Mouse (Mus musculus): ENCODE measurements around the gene Lcn12. TPM values are rescaled to one million over a fixed set of nuclear protein-coding genes. Genes with fewer than 3 reads are reported as not detected.
A peak's percentile ranks its signal among the peaks of the same experiment; 100 is the strongest.

The Lcn12 gene
- polyA plus RNA-seq, 1 experiment from 2014 or later = not detected

GRCm38 (mm10) chr2:25482969-25483368 lies 10.7 kb downstream of the Lcn12 start:
- ATAC-seq (ENCODE audit: low FRiP score) = no peak
- 22% methylated on average over 7 of the region's 7 CpGs for WGBS

GRCm38 (mm10) chr2:25480541-25480940 lies 13.2 kb downstream of the Lcn12 start:
- 82% methylated on average over 1 of the region's 1 CpGs for WGBS
- Histone ChIP-seq H3K27ac (ENCODE audit: low read depth, low read length) (no peak overlapping the region), H3K4me3 (ENCODE audit: low read depth, low read length) (no peak overlapping the region), H3K4me2 (no peak overlapping the region), H3K4me1 (ENCODE audit: control insufficient read depth, insufficient read depth, low read length) (no peaks in the 10 kb centered on the region), H3K36me3 (ENCODE audit: control insufficient read depth, insufficient read depth, low read length) (no peaks in the 10 kb centered on the region), H3K27me3 (ENCODE audit: control insufficient read depth, insufficient read depth, low read length) (no peaks in the 10 kb centered on the region), H3K9me3 (ENCODE audit: control insufficient read depth, low read length) (no peaks in the 10 kb centered on the region), H3K9ac (ENCODE audit: low read length) (no peak overlapping the region)
- ATAC-seq (ENCODE audit: low FRiP score) (no peak), DNase-seq (ENCODE audit: low spot score, missing footprints) (no peak)

More at GRCm38 (mm10) chr2:25482969-25483368, 10.7 kb downstream of the Lcn12 start:
- Histone ChIP-seq H3K9me3 (ENCODE audit: control insufficient read depth, low read length) (no peaks in the 10 kb centered on the region), H3K4me3 (ENCODE audit: low read depth, low read length) (no peak overlapping the region), H3K27ac (ENCODE audit: low read depth, low read length) (no peak overlapping the region), H3K4me2 (no peak overlapping the region), H3K27me3 (ENCODE audit: control insufficient read depth, insufficient read depth, low read length) (no peaks in the 10 kb centered on the region), H3K4me1 (ENCODE audit: control insufficient read depth, insufficient read depth, low read length) (no peaks in the 10 kb centered on the region), H3K36me3 (ENCODE audit: control insufficient read depth, insufficient read depth, low read length) (no peaks in the 10 kb centered on the region), H3K9ac (ENCODE audit: low read length) (no peak overlapping the region)
- no peak for DNase-seq (ENCODE audit: low spot score, missing footprints)

- ATAC-seq (ENCODE audit: low FRiP score) (no peak), DNase-seq (ENCODE audit: low spot score, missing footprints) (no peak)
- Histone ChIP-seq H3K36me3 (ENCODE audit: control insufficient read depth, insufficient read depth, low read length) (no peaks in the 10 kb centered on the region), H3K9me3 (ENCODE audit: control insufficient read depth, low read length) (no peaks in the 10 kb centered on the region), H3K9ac (ENCODE audit: low read length) (no peak overlapping the region), H3K4me2 (no peak overlapping the region), H3K27ac (ENCODE audit: low read depth, low read length) (no peak overlapping the region), H3K4me3 (ENCODE audit: low read depth, low read length) (no peak overlapping the region), H3K27me3 (ENCODE audit: control insufficient read depth, insufficient read depth, low read length) (no peaks in the 10 kb centered on the region), H3K4me1 (ENCODE audit: control insufficient read depth, insufficient read depth, low read length) (no peaks in the 10 kb centered on the region)
- 79% methylated on average over 10 of the region's 10 CpGs for WGBS
Measured at GRCm38 (mm10) chr2:25479551-25480311, 14.0 kb downstream of the Lcn12 start.

- Histone ChIP-seq H3K9me3 (ENCODE audit: control insufficient read depth, low read length) (no peaks in the 10 kb centered on the region), H3K4me1 (ENCODE audit: control insufficient read depth, insufficient read depth, low read length) (no peaks in the 10 kb centered on the region), H3K9ac (ENCODE audit: low read length) (no peak overlapping the region), H3K27me3 (ENCODE audit: control insufficient read depth, insufficient read depth, low read length) (no peaks in the 10 kb centered on the region), H3K4me2 (no peak overlapping the region), H3K4me3 (ENCODE audit: low read depth, low read length) (no peak overlapping the region), H3K36me3 (ENCODE audit: control insufficient read depth, insufficient read depth, low read length) (no peaks in the 10 kb centered on the region), H3K27ac (ENCODE audit: low read depth, low read length) (no peak overlapping the region)
- DNase-seq (ENCODE audit: low spot score, missing footprints) = no peak
- no peak for ATAC-seq (ENCODE audit: low FRiP score)
- 93% methylated on average over 3 of the region's 3 CpGs for WGBS
Measured at GRCm38 (mm10) chr2:25477967-25478675, 15.6 kb downstream of the Lcn12 start.

GRCm38 (mm10) chr2:25477541-25477940 lies 16.2 kb downstream of the Lcn12 start:
- 91% methylated on average over 8 of the region's 8 CpGs for WGBS
- no peak overlapping the region for H3K27ac ChIP-seq (ENCODE audit: low read depth, low read length)
- no peaks in the 10 kb centered on the region for H3K27me3 ChIP-seq (ENCODE audit: control insufficient read depth, insufficient read depth, low read length)
- no peak overlapping the region for H3K9ac ChIP-seq (ENCODE audit: low read length)
- no peaks in the 10 kb centered on the region for H3K4me1 ChIP-seq (ENCODE audit: control insufficient read depth, insufficient read depth, low read length)
- DNase-seq (ENCODE audit: low spot score, missing footprints) (peak; percentile 51), ATAC-seq (ENCODE audit: low FRiP score) (no peak)
- H3K4me3 ChIP-seq (ENCODE audit: low read depth, low read length) = no peak overlapping the region
- no peaks in the 10 kb centered on the region for H3K9me3 ChIP-seq (ENCODE audit: control insufficient read depth, low read length)
- no peak overlapping the region for H3K4me2 ChIP-seq
- H3K36me3 ChIP-seq (ENCODE audit: control insufficient read depth, insufficient read depth, low read length) = no peaks in the 10 kb centered on the region

- Histone ChIP-seq H3K27me3 (ENCODE audit: control insufficient read depth, insufficient read depth, low read length) (no peaks in the 10 kb centered on the region), H3K9ac (ENCODE audit: low read length) (no peak overlapping the region), H3K36me3 (ENCODE audit: control insufficient read depth, insufficient read depth, low read length) (no peaks in the 10 kb centered on the region), H3K9me3 (ENCODE audit: control insufficient read depth, low read length) (no peaks in the 10 kb centered on the region), H3K4me3 (ENCODE audit: low read depth, low read length) (no peak overlapping the region), H3K4me2 (no peak overlapping the region), H3K4me1 (ENCODE audit: control insufficient read depth, insufficient read depth, low read length) (no peaks in the 10 kb centered on the region), H3K27ac (ENCODE audit: low read depth, low read length) (no peak overlapping the region)
- WGBS = 70% methylated on average over 2 of the region's 2 CpGs
- DNase-seq (ENCODE audit: low spot score, missing footprints) (peak; percentile 37), ATAC-seq (ENCODE audit: low FRiP score) (no peak)
Measured at GRCm38 (mm10) chr2:25472550-25472949, 21.2 kb downstream of the Lcn12 start.

GRCm38 (mm10) chr2:25469969-25470368 lies 23.7 kb downstream of the Lcn12 start, which contains the start of gene Ptgds:
Gene Ptgds (minus strand): TSS chr2:25470046.
- 68% methylated on average over 6 of the region's 6 CpGs for WGBS
- peaks cover 5% of the 10 kb centered on the region; the same call in 1 of the 2 replicates for H3K4me1 ChIP-seq (ENCODE audit: control insufficient read depth, insufficient read depth, low read length)
- no peak within 1 kb of the TSS for H3K4me2 ChIP-seq
- DNase-seq (ENCODE audit: low spot score, missing footprints) (no peak), ATAC-seq (ENCODE audit: low FRiP score) (no peak)
- H3K4me3 ChIP-seq (ENCODE audit: low read depth, low read length) = no peak within 1 kb of the TSS
- no peaks in the 10 kb centered on the region for H3K9me3 ChIP-seq (ENCODE audit: control insufficient read depth, low read length)
- no peaks in the 10 kb centered on the region for H3K36me3 ChIP-seq (ENCODE audit: control insufficient read depth, insufficient read depth, low read length)
- H3K27ac ChIP-seq (ENCODE audit: low read depth, low read length) = no peak within 1 kb of the TSS
- H3K9ac ChIP-seq (ENCODE audit: low read length) = no peak within 1 kb of the TSS
- no peaks in the 10 kb centered on the region for H3K27me3 ChIP-seq (ENCODE audit: control insufficient read depth, insufficient read depth, low read length)

GRCm38 (mm10) chr2:25468962-25469915 lies 24.5 kb downstream of the Lcn12 start:
- peaks cover 5% of the 10 kb centered on the region; the same call in 1 of the 2 replicates for H3K4me1 ChIP-seq (ENCODE audit: control insufficient read depth, insufficient read depth, low read length)
- no peak overlapping the region for H3K4me2 ChIP-seq
- ATAC-seq (ENCODE audit: low FRiP score) = no peak
- H3K27ac ChIP-seq (ENCODE audit: low read depth, low read length) = no peak overlapping the region
- DNase-seq (ENCODE audit: low spot score, missing footprints) = no peak
- no peaks in the 10 kb centered on the region for H3K36me3 ChIP-seq (ENCODE audit: control insufficient read depth, insufficient read depth, low read length)
- H3K4me3 ChIP-seq (ENCODE audit: low read depth, low read length) = no peak overlapping the region
- H3K9me3 ChIP-seq (ENCODE audit: control insufficient read depth, low read length) = no peaks in the 10 kb centered on the region
- 80% methylated on average over 10 of the region's 10 CpGs for WGBS
- no peaks in the 10 kb centered on the region for H3K27me3 ChIP-seq (ENCODE audit: control insufficient read depth, insufficient read depth, low read length)
- no peak overlapping the region for H3K9ac ChIP-seq (ENCODE audit: low read length)

All from midbrain, embryonic 11.5 days (tissue).